Mouse (Mus musculus) kidney, adult 2 months (tissue): ENCODE results near the gene Igf1. TPM values are rescaled to one million over a fixed set of nuclear protein-coding genes. Genes with fewer than 3 reads are reported as not detected.
A peak's percentile ranks its signal among the peaks of the same experiment; 100 is the strongest.

Experiments used
- DNase-seq: peaks from one replicate; pipeline ENCODE4 v3.0.0; 2021
- H3K27ac ChIP-seq: fragments of 200-500 bp; 2 replicates; pipeline ENCODE4 v1.5.1; 2012; ENCODE audit warnings: low read depth, low read length, control low read depth, inconsistent platforms; ENCODE audit not compliant: insufficient read depth
- H3K27me3 ChIP-seq: fragments of 200-500 bp; replicated peaks from 2 replicates; pipeline ENCODE4 v1.6.1; 2012; ENCODE audit warnings: mild to moderate bottlenecking, moderate library complexity, low read length, inconsistent platforms; ENCODE audit not compliant: control insufficient read depth, insufficient read depth
- H3K36me3 ChIP-seq: fragments of 200-500 bp; 2 replicates; pipeline ENCODE4 v1.6.1; 2012; ENCODE audit warnings: mild to moderate bottlenecking, moderate library complexity, low read length, inconsistent platforms; ENCODE audit not compliant: control insufficient read depth, insufficient read depth
- H3K4me1 ChIP-seq: fragments of 200-500 bp; 2 replicates; pipeline ENCODE4 v1.6.1; 2011; ENCODE audit warnings: low read length; ENCODE audit not compliant: control insufficient read depth, insufficient read depth
- H3K4me3 ChIP-seq: fragments of 200-500 bp; 2 replicates; pipeline ENCODE4 v1.5.1; 2011; ENCODE audit warnings: mild to moderate bottlenecking, low read depth, low read length, control low read depth; ENCODE audit not compliant: insufficient read depth
- CTCF ChIP-seq: fragments of 200-500 bp; conservative IDR thresholded peaks from 2 replicates; pipeline ENCODE4 v1.5.1; 2011; ENCODE audit warnings: low read depth, mild to moderate bottlenecking, control low read depth, low read length, moderate library complexity, mixed read lengths; ENCODE audit not compliant: insufficient read depth, insufficient read length
- POLR2A ChIP-seq: fragments of 200-500 bp; IDR thresholded peaks from one replicate; pipeline ENCODE4 v1.6.1; 2011; ENCODE audit warnings: low read depth, low read length, control low read depth
- WGBS: fragments of 180-500 bp; shearing (Covaris S2); methylation state at CpG from one replicate; pipeline ENCODE4 v1.1.7; 2018; 5-methylcytosine and 5-hydroxymethylcytosine counted together
- polyA plus RNA-seq: library from polyadenylated mRNA; depleted of rRNA; stranded (reverse); fragments of >200 nt; gene quantifications from 2 replicates; pipeline ENCODE4 v1.2.3, GENCODE M21; 2012

Gene Igf1
- polyA plus RNA-seq, 1 experiment: 28.9 TPM

DNA sequence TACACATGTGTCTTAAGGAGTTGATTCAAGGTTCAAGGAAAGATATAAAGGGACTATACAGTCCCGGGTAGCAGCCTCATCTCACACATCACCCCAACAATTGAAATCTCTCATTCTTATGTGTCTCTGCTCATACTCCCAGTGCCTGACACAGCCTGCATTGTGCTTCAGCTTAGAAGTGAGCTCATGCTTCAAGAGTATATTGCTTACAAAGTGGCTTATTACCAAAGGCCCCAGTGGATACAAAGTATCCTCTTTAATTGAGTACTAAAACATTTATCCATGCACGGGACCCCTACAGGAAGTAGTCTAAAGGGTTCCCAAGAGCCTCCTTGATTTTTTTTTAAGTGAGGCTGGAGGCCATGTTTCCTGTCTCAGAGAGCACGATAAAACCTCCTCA is 6.6 kb upstream of the Igf1 start:
- Histone ChIP-seq H3K4me1 (peaks cover 4% of the 10 kb centered on the region), H3K27ac (no peak overlapping the region), H3K36me3 (no peaks in the 10 kb centered on the region), H3K4me3 (no peak overlapping the region), H3K27me3 (no peaks in the 10 kb centered on the region)
- TF ChIP-seq POLR2A: no peak
- no peak for TF ChIP-seq CTCF
- 58% methylated on average over 3 of the region's 3 CpGs for WGBS
- DNase-seq: no peak

DNA sequence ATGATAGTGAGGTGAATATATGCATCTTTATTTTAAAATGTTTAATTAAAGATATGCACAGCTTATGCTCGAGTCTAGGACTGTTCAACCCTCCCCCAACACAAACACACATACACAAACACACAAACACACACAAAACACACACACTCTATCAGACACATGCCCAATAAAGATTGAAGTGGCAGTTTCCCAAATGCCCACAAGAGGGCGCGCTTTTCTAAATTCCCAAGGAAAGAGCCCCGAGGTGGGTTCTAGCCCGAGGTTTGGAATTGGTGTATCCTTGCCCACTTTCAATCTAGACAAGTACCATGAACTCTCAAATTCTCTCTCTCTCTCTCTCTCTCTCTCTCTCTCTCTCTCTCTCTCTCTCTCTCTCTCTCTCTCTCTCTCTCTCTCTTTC is 3.7 kb upstream of the Igf1 start:
- 2% methylated on average over 5 of the region's 5 CpGs for WGBS
- H3K27me3 ChIP-seq: 0 out of 2 replicates have a peak, but pooled peaks cover under 1% of the 10 kb centered on the region
- peaks cover 5% of the 10 kb centered on the region; the same call in 1 of the 2 replicates for H3K4me1 ChIP-seq
- peak; percentile 72 for DNase-seq
- no peak overlapping the region for H3K27ac ChIP-seq
- H3K36me3 ChIP-seq: no peaks in the 10 kb centered on the region
- no peak overlapping the region for H3K4me3 ChIP-seq
- TF ChIP-seq POLR2A: no peak
- peak; percentile 44 for TF ChIP-seq CTCF

DNA sequence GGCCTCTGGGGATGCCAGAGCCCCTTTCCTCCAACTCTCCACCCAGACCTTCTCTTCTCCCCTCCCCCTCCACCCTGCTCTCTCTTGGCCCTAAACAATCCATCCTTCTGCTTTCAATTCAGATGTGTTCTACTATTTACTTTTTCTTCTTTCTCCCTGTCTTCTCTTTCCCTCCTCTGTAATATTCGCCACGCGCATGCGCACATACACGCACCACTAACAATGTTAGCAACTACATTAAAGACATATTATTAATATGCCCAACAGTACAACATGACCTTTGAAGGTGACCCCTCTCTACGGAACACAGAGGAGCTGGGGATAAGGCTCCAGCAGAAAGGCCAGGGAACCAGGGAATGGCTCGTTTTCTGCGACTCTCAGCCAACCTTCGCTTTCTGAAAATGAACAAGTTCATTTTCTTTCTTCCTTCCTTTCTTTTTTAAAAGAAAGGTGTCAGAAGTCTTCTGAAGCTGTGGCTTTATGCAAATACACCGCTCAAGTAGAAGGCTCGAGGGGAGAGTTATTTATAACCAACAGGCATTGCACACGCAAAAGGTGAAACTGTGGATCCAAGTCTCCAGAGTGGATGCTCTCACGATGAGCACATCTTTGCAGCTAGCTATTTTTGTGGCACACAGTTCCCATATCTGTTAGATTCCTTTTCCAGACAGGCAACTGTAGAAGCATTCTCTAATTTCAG is 2.5 kb upstream of the Igf1 start:
- TF ChIP-seq CTCF (no peak), POLR2A (no peak)
- H3K27ac ChIP-seq: no peak overlapping the region
- WGBS: 83% methylated on average over 13 of the region's 13 CpGs
- peaks cover 5% of the 10 kb centered on the region; the same call in 1 of the 2 replicates for H3K4me1 ChIP-seq
- no peak for DNase-seq
- H3K36me3 ChIP-seq: no peaks in the 10 kb centered on the region
- H3K27me3 ChIP-seq: 0 out of 2 replicates have a peak, but pooled peaks cover 2% of the 10 kb centered on the region
- H3K4me3 ChIP-seq: no peak overlapping the region

DNA sequence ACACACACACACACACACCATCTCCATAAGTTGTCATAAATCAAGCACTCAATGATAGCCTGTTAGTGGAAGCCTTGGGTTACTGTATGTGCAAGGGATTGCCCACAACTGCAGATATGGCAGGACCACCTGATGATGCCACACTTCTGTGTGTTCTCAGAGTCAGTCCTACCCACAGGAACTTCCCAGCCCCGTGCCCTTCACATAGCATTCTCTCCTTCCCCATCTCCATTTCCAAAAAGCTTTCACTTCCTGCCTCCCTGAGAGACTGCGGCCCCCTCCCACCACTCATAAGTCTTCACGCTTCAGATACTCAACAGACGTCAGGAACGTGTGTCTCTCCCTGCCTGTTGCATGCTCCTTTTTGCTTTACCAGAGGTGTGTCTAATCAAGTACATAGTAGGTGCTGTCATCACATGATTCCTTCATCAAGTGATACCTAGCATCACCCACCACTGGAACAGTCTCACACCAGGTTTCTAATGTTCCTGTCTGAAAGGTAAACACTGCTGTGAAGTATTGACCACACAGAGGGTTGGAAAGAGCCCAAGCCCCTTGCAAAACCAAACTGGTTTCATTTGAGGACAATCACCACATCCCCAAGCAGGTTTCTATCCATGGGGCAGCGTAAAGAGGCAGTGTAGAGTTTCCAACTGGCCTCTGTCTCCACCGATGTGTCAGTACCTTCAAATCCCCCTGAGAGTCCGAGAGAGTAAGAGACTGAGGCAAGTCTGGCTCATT is 680 bp upstream of the Igf1 start:
- 68% methylated on average over 8 of the region's 8 CpGs for WGBS
- 0 out of 2 replicates have a peak, but pooled peaks cover 2% of the 10 kb centered on the region for H3K27me3 ChIP-seq
- no peak overlapping the region for H3K27ac ChIP-seq
- TF ChIP-seq CTCF (no peak), POLR2A (no peak)
- peaks cover 5% of the 10 kb centered on the region; the same call in 1 of the 2 replicates for H3K4me1 ChIP-seq
- no peak overlapping the region for H3K4me3 ChIP-seq
- no peaks in the 10 kb centered on the region for H3K36me3 ChIP-seq
- DNase-seq: no peak

DNA sequence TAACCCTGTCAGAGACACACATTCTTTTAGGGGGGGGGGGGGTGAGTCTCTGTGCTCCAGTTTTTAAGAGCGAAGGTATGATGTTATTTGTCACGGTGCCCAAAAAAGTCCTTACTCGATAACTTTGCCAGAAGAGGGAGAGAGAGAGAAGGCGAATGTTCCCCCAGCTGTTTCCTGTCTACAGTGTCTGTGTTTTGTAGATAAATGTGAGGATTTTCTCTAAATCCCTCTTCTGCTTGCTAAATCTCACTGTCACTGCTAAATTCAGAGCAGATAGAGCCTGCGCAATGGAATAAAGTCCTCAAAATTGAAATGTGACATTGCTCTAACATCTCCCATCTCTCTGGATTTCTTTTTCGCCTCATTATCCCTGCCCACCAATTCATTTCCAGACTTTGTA is 874 bp downstream of the Igf1 start:
- DNase-seq: peak; percentile 65
- no peak overlapping the region for H3K4me3 ChIP-seq

DNA sequence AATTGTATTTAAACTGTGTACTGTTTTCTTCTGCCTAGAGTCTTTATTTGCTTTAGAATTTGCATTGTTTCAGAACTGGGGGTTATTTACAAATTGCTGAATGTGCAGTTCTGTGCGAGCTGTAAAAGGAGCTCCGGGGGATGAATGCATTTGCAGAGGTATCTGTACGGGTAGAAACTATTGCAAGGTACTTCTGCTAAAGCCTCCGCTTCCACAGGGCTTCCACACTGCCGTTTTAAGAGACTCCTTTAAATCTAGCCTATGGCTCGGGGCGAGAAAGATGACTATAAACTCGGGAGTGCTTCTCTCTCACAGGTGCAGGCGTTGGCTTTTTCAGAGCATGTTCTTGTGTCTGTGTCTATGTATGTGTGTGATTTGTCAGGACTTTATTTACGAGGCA is 1.4 kb downstream of the Igf1 start:
- peak overlapping the region; percentile 53 for H3K4me3 ChIP-seq
- WGBS: 12% methylated on average over 10 of the region's 10 CpGs
- peaks cover 5% of the 10 kb centered on the region; the same call in 1 of the 2 replicates for H3K4me1 ChIP-seq
- TF ChIP-seq POLR2A (no peak), CTCF (no peak)
- peak; percentile 28 for DNase-seq
- peaks cover 2% of the 10 kb centered on the region; the same call in 1 of the 2 replicates for H3K27me3 ChIP-seq
- H3K36me3 ChIP-seq: no peaks in the 10 kb centered on the region
- H3K27ac ChIP-seq: 0 out of 2 replicates have a peak overlapping the region, but pooled peaks have one; percentile 26

More for the DNA sequence above, 874 bp downstream of the Igf1 start:
- peaks cover 5% of the 10 kb centered on the region; the same call in 1 of the 2 replicates for H3K4me1 ChIP-seq
- H3K27me3 ChIP-seq: peaks cover 2% of the 10 kb centered on the region; the same call in 1 of the 2 replicates
- no peak for TF ChIP-seq CTCF
- TF ChIP-seq POLR2A: no peak
- 16% methylated on average over 6 of the region's 6 CpGs for WGBS
- no peaks in the 10 kb centered on the region for H3K36me3 ChIP-seq
- peak overlapping the region; percentile 24; the same call in 1 of the 2 replicates for H3K27ac ChIP-seq
